Mouse (Mus musculus) small intestine, adult 2 months (tissue): ENCODE measurements around the gene Pdcd1.
"Not testable (repeated sequence)": the region's sequence is repeated elsewhere in the genome, so short reads cannot be mapped to it uniquely, and the experiment has no call there.

Experiments used
- CTCF ChIP-seq: fragments of 200-500 bp; IDR thresholded peaks from 2 replicates; pipeline ENCODE4 v1.5.1; 2012; ENCODE audit warnings: low read depth, mild to moderate bottlenecking, control low read depth, inconsistent platforms, low read length, moderate library complexity, mixed read lengths; ENCODE audit not compliant: insufficient replicate concordance, insufficient read length; ENCODE audit errors: extremely low read depth
- POLR2A ChIP-seq: fragments of 200-500 bp; IDR thresholded peaks from 2 replicates; pipeline ENCODE4 v1.6.1; 2012; ENCODE audit warnings: low read depth, mild to moderate bottlenecking, control low read depth, inconsistent platforms, low read length, moderate library complexity

DNA sequence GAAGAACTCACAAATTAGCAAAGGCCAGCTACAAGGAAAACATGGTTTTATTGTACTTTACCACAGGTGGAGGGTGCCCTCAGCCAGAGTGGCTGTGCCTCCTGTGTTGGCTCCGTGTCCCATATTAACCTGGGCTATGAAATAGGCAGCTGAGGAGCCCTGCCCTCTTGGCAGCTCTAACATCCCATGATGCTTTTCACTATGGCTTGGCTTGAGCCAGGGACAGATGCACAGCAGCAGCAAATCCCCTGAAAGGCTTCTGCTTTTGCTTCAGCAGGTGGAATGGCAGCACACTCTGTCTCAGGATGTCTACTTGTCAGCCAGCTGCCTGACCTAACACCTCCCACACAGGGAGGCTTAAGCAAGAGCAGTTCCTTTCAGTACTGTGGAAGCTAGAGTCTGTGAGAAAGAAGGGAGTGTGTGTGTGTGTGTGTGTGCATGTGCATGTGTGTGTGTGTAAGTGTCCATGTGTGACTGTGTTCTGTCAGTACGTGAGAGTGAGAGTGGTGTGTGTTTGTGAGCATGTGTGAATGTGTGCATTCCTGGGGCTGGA lies 46.3 kb downstream of the Pdcd1 start:
- TF ChIP-seq CTCF, POLR2A: not testable (repeated sequence)
